ENCODE assay signal across 1 mouse cellular context in the genomic region with DNA sequence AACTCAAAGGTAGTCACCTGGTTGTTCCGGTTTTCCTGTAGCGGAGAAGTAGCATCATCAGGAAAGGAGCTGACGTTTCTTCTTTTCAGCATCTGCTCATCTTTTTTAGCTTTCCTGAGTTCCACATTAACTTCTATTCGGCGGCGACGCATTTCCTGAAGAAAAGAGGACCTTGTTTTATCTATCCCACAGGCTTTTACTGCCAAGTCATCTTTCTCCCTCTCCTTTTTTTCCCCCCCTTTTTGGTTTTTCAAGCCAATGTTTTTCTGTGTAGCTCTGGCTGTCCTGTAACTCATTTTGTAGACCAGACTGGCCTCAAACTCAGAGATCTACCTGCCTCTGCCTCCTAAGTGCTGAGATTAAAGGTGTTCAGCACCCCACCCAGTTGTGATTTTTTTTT.
A peak's percentile ranks its signal among the peaks of the same experiment; 100 is the strongest.
TF ChIP-seq lines count a peak whose summit lies in the region.

No protein-coding gene starts in this region.

TF ChIP-seq in MEL, 35 proteins besides CTCF, POLR2A, EP300 and RAD21:
- peak; percentile 42; the same call in 1 of the 2 replicates for TF ChIP-seq MAFK (IDR thresholded peaks at IDR 0.05; ENCODE audit: borderline replicate concordance, low read depth, low read length)
- 0 out of 2 replicates have a peak, but pooled peaks have one; percentile 10 for TF ChIP-seq MAX (IDR thresholded peaks at IDR 0.05; ENCODE audit: low read length)
- TF ChIP-seq ZMIZ1 (IDR thresholded peaks at IDR 0.05; ENCODE audit: low read depth, low read length) = 0 out of 2 replicates have a peak, but pooled peaks have one; percentile 0
- 0 out of 2 replicates have a peak, but pooled peaks have one; percentile 31 for TF ChIP-seq GATA1 (IDR thresholded peaks at IDR 0.05; ENCODE audit: low read depth, low read length)
- TF ChIP-seq ETS1 (IDR thresholded peaks at IDR 0.05; ENCODE audit: low read depth, low read length) = peak; percentile 59
- TF ChIP-seq GABPA (IDR thresholded peaks at IDR 0.05; ENCODE audit: low read depth, low read length) = 0 out of 2 replicates have a peak, but pooled peaks have one; percentile 19
- TF ChIP-seq E2F4 (IDR thresholded peaks at IDR 0.05; ENCODE audit: borderline replicate concordance, low read depth, low read length) = 0 out of 2 replicates have a peak, but pooled peaks have one; percentile 24
